Mouse (Mus musculus) CD4-positive, CD25-positive, alpha-beta regulatory T cell, adult 2 months (primary cell): Measurements from ENCODE around the gene Cadm2.

ENCODE experiments used
- DNase-seq: peaks from one replicate; pipeline ENCODE4 v3.0.0-alpha.2; 2012; ENCODE audit warnings: low read depth, low spot score

Gene Cadm2

DNA sequence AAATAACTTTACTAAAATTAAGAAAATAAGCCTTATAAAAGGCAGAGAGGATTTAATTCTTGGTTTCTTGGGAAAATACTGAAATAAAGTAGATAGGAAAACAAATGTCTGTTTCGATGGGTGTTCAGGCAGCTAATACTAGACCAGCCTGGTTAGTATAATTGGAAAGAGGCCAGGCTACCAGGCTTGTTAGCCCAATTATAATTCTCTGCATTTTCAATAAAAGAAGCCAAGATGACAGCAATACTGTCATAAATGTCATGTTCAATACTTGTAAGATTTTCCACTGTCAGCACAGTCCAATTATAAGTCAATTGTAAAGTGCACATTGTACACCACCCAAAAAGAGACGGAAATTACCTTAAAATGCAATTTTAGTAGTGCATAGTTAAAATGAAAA lies 664.8 kb downstream of the Cadm2 start:
- no peak for DNase-seq

DNA sequence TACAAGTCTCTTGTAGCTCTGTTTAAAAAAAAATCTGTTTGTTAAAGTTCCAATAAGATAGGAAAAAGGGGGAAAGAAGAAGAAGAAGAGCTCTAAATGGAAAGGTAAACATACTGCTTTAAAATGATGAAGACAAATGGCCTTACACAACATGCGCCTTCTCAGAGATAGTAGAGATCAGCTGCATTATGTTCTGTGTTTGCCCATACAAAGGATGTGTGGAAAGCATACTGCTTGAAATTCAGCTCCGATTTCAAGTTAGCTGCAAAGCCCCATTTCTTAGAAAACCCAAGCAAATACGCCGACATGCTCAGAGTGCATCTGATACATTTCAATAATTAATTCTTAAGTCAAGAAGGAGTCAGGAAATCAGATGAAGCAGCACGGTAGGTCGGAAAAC lies 684.4 kb downstream of the Cadm2 start:
- no peak for DNase-seq

DNA sequence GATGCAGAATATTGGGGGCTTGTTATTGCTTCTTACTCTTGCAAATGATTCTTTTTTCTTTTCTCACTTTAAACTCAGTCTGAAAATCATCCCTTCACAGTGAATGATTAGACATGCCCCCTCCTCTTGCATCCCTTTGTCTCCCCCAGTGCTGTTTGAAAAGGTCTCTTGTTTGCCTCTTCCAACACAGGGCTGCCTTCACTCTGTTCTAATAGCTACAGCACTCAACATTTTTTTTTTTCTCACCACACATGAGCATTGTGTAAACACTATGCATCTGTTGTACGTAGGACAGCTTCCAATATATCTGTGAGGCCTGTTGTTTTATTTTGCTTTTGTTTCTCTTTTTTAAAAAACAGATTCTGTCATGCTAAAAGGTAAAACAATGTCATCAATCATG lies 695.2 kb downstream of the Cadm2 start:
- no peak for DNase-seq

DNA sequence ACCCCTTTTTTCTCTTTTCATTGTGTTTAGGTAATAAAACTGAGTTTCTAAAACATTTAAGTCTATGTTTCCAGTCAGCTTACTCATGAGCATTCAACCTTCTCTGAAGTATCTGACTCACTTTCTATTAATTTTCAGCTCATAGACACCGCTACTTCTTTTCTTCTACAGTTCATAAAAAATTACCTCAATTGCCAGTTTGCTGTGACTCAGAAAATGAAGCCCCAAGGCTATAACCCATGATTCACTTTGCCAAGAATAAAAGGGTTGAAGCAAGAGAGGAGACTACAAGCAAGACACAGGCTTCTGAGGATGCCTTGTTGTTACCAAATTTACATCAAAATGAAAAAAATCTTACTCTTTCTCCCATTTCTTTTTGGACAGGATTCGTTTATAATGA lies 698.0 kb downstream of the Cadm2 start:
- no peak for DNase-seq

DNA sequence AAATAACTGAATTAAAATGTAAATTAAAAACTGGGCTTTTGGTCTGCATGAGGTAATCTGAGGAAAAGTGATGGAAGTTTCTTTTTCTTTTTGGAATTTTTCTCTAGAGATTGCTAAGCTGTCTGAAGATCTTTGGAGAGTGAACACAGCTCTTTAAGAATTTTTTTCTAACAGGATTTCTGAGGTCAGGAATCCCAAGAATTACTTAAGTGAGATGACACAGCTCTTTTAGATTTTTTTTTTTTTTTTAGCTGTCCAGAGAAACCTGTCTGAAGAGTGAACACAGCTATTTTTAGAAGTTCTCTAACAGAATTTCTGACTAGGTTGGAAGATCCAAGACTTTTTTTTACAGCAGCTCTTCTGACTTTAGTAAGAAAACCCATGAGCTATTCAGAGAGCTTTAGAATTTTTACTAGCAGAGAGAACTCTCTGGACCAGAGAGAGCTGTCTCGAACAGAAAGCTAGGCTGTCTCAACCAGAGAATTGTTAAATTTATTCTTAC lies 699.2 kb downstream of the Cadm2 start:
- no peak for DNase-seq

DNA sequence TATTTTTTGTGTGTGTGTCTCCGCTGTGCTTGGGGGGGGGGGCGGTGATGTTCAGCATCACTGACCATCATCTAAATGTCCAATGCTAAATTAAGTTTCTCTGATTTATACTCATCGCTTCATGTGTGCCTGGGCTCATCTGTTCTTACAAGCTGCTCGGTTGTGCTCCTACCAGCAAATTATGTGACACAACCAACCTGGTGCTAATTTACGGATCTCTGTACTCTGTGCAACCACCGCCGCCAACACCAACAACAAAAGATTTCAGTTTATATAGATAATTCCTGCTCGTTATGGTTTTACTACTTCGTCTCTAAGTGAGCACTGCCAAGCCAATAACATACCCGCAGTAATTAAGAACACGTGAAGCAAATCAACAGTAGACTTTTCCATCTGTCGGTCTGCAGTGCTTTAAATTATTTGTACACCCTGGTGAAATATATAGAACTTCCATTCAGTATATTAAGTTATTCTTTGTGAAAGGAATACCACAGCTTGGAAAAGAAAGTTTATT lies 700.8 kb downstream of the Cadm2 start:
- no peak for DNase-seq

DNA sequence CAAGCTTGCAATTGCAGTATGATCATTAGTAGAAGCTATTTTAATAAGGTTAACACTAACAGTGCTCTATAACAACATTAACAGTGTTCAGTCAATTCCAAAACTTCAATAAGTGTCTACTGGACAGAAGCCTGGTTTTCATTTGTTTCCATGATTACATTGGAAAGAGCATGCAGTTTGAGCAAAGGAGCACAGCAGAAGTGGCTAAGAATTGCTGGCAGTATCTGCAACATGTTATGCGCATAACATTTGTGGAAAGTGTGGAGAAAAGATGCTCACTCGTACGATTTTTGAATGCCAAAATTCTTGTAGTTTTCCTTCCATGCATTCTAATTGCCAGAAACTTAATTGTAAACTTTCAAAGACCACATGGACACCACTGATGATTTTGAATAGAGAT lies 718.9 kb downstream of the Cadm2 start:
- DNase-seq: no peak

DNA sequence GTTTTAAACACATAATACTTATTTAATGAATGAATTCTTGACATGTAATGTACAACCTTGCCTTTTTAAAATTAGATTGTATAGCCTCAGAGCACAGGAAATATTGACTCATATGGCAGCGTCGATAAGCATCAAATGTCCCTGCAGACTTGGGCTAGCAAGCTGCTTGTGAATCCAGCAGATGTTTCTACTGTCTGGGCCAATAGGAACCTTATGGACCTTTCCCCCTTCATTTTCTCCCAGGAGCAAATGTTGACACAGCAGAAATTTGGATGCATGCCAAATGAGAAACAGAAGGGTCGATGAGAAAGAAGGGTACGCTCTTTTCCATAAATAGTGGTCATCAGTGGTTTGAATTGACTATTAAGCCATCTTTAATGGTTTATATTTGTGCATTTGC lies 720.0 kb downstream of the Cadm2 start:
- no peak for DNase-seq

DNA sequence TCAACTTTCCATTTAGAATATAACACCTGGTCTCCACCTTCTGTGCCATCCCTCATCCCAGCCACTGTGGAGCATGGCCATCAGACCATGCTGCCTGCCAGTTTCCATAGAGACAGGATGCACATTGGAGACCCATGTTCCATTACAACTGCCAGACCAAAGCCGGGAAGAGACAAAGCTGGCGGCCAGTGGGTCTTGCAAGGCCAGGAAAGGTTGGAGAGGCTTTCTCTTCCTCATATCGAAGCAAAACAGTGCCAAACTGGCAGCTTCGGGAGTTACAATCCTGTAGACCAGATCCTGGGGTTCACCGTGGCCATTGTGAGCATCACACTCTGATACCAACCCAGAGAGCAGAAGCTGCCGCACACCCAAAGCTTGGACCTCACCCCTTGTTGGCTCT lies 728.3 kb downstream of the Cadm2 start:
- no peak for DNase-seq

DNA sequence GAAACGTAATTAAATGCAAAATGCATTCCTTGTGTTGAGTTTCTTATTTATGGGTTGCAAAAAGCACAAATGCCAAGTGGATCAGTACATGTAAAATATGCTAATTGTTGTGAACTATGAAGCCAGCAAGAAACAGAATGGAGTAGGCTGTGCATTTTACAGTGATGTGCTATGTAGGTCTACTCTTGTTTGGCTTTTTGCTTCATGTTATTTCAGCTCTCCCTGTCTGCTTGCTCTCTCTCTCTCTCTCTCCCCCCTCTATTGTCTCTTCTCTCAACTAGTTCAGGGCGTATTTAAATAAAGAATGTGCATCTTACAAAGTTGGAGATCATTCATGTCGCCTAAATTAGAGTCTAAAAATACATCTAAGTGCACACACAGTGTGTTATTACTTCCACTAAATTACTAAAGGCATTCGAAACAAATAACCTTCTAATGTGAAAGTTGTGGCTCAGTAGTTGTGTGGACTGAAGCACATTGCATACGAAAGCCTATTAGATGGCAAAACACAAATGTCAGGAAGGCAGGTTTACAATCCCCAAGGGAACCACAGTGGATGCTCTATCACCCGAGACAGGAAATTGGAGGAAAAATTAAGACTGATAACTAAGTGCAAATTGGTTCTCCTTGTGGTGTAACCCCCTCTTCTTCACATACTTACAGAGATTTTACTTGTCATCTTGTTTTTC lies 729.0 kb downstream of the Cadm2 start:
- DNase-seq: no peak

DNA sequence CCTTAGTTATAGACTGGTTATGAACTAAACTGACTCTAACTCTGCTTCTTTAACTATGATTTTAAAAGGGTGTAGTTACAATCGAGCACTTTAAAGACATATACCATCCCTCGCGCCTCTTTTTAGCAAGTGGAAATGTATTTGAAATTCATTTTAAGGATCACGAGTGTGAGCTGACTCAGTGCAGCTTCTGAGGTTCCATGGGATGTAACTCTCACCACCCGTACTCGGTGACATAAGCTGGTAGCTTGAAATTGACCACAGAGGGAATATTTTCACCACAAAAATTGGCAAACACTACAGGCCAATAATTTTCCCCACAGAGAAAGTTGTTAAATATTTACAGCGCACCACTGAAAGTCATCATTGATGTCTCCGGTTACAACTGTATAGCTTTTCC lies 730.8 kb downstream of the Cadm2 start:
- DNase-seq: no peak

DNA sequence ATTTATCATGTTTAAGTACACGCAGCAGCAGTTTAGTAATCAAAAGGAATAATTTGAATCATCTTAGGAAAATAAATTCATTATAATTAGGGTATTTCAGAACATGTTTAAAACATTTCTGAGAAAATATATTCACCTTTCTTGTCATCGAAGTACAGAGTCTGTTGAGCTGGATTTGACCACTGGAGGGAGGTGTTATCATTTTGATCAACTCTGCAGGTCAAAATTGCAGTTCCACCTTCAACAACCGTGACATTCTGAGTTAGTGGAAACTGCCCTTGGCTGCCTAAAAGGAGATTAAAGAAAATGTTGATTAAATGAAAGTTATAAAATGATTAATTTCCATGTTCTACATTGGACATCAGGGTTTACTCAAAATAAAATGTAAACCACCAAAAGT lies 738.1 kb downstream of the Cadm2 start:
- no peak for DNase-seq

DNA sequence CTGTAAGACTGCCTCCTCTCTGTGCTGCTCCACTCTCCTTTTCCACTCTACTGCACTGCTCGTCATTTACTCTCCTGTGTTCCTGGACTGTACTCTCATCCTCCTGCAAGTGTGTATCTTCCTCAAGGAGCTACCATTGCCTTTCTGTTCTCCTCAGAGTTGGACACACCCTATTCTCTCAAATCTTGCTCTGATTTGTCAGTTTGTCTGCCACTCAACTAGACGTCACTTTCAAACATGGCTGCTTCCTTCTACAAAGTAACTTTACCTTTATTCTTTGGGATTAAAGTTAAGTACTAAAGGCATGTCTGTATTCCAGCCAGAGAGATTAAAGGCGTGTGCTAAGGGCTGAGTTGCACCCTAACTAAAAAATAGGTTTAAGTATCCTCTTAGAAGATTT lies 749.5 kb downstream of the Cadm2 start:
- no peak for DNase-seq

DNA sequence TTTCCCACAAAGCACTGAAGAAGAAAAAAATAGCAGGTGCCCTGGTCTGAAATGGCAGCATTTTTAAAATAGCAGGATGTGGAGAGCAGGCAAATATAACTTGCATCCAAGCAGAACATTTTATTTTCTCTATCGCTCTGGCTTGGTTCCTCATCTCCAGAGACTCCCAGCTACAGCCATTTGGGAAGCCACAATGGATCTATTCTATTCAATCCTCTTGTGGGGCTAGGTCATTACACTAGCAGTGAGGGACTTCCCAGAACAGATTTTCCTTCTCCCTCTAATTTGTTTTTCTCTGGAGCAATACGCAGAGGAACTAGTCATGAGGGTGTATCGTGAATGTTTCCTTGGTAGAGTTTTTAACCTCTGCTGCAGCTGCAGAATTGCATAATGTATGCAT lies 769.7 kb downstream of the Cadm2 start:
- DNase-seq: no peak

DNA sequence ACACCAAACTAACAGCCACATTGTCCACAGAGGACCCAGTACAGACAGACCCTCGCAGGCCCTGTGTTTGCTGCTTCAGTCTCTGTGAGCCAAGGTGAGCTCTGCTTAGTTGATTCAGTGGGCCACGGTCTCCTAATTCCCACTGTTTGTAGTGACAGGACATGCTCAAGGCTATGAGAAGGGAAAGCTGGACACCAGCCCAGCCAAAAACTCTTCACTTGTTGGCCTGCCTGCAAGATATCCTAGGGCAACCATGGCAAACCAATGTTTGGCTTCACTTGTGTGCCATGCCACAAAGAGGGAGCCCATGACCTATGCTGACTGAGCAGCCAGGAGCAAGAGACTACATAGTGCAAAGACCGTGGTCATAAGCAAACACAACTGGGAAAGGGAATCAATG lies 795.8 kb downstream of the Cadm2 start:
- no peak for DNase-seq

DNA sequence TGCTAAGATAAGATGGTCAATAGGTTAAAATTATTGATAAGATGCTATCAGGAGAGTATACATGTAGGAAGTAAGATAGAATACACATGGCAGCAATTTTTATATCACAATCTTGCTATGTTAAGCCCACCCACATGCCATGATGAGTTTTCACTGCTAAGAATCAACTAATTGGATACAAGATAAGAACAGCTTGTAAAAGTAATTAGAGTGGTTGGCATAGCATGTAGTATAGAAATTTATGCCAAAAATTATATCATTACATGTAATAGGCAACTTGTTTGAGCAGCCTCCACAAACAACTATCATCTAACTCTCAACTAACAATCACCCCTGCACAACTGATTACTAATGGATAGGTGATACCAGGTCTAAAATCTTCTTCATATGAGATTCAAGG lies 809.2 kb downstream of the Cadm2 start:
- no peak for DNase-seq

DNA sequence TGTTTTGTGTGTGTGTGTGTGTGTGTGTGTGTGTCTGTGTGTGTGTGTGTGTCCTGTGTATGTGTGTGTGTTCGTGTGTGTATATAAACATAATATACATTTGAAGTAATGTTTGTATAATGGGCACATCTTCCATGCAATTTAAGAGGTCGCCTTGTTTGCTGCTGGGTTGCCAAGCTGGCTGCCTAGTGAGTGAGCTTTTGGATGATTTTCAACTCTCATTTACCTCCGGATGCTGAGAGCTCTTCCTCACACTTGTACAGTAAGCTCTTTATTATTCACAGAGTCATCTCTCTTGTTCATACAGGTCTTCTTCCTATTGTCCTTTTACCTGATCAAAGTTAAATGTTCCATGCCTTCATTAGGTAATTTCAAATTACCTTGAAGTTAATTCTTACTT lies 822.5 kb downstream of the Cadm2 start:
- DNase-seq: no peak

DNA sequence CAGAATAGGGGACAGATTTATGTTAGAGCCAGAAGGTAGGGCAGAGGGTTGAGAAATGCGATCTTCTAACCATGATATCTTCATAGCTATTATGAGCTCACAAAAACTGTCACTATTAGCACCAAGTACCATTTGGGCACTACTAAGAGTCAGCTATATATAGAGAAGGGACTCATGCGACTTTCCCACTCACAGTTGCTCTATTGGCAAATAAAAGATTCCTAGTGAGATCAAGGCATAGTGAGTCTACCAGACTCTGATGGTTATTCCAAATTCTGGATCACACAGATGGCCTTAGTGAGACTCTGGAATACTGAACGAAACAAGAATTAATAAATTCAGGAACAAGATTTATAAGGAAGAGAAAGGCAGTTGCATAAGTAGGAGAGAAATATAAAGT lies 827.6 kb downstream of the Cadm2 start:
- DNase-seq: no peak

DNA sequence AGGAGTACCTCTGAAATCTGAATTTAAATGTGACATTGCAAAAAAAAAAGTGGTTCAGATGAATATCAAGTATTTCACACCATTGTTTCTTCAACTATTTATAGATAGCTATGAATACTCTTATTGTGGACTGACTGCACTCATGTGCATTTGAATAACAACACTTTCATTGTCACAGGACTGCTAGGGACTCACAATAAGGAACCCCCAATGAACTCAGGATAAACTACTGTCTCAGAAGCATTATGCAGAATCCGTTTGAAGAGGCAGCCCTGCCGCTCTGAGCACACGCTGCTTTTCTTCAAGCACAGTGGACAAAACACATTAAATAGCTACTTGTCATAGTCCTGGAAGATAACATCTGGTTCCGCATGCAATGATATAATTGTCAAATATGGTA lies 848.8 kb downstream of the Cadm2 start:
- no peak for DNase-seq

DNA sequence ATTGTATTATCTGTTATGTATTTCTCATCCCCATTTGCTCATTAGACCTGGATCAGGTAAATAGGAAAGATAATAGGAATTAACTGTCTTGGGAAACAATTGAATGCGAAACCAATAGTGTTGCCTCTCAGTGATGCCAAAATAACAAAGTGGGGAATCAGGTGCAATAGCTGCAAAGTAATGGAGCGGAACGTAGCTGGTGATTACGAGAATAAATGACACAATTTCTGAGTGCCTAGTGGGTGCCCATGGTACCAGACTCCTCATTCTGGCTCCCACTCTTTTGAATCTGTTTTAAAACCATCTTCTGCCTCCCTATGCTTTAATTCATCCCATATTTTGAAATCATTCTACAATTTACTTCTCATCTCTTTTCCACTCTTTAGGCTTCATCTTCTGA lies 851.2 kb downstream of the Cadm2 start:
- no peak for DNase-seq

DNA sequence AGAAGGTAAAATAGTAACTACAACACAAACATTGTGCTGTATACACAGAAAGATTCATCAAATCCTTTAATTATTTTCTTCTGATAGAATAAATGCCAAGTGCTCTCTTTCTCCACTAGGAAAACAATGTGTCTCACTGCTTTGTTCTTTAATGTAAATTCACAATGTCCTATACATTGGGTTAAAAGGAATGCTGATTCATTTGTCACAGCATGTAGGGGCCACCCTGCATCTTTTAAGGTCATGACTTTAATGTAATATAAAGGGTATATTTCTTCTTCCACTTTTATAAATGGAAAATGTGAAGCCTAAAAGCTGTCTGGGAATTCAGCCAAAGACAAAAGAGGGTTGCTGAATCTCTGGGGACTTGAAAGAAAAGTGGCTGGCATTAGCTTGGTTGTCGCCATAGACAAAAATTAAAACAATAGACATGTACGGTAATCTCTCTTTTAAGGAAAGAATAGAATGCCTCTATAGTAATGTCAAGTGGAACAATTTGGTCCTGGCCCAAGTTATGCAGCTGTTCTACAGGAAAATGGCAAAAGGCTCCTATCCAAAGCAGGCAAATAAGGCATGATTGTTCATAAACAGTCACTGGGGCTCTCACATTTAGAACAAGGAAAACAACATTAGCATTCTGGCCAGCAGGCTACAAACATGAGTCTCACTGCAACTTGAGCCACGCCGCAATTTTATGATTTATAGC lies 851.9 kb downstream of the Cadm2 start:
- no peak for DNase-seq

DNA sequence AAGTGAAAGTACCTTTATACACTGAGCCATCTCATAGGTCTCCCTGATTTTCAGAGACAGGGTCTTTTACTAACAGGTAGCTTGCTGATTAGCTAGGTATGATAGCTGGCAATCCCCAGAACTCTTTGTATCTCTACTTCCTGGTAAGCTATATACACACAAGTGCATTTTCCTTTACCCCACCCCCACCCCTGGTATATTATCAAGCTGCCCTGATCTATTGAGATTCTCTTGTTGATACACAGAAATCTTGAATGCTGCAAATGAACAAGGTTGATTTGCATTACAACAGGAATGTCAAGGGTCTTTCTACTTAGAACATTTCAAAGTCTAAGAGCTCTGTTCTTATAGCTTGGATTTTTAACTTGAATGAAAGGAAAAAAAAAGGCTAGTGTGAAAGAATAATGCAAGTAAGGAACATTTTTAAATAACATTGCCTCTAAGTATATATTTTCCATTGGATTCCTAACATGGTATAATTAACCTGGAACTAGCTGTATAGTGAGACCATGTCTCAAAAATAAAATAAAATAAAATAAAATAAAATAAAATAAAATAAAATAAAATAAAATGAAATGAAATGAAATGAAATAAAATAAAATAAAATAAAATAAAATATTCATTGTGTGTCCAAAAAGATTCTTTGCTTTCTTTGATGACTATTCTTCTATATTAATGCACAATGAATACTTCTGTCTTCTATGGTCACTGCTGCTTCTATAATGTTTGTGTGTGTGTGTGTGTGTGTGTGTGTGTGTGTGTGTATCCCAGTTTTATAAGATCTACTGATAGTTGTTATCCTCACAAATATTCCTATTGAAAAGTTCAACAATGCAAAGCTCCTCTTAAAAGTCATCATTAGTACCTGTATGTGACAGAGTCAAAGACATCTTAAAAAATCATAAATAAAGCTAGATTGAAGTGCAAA lies 858.9 kb downstream of the Cadm2 start:
- DNase-seq: no peak
